Mouse (Mus musculus) lung, embryonic 16.5 days (tissue): ENCODE measurements around the gene Myo1e. TPM values are rescaled to one million over a fixed set of nuclear protein-coding genes. Genes with fewer than 3 reads are reported as not detected.
A peak's percentile ranks its signal among the peaks of the same experiment; 100 is the strongest.

Source experiments
- ATAC-seq: fragments of 200-750 bp; cut with Nextera tagmentation; 2 replicates; pipeline ENCODE4 v1.8.0; 2017; ENCODE audit warnings: low read depth, mild to moderate bottlenecking, moderate library complexity
- H3K27ac ChIP-seq: fragments of 300-500 bp; sonication (generic); 2 replicates; pipeline ENCODE4 v1.5.1; 2014; ENCODE audit warnings: mild to moderate bottlenecking, control low read depth, low read length
- H3K27me3 ChIP-seq: fragments of 300-500 bp; sonication (generic); 2 replicates; pipeline ENCODE4 v1.6.1; 2014; ENCODE audit warnings: low read depth, low read length, mixed read lengths; ENCODE audit not compliant: control insufficient read depth, insufficient read depth
- H3K36me3 ChIP-seq: fragments of 300-500 bp; sonication (generic); 2 replicates; pipeline ENCODE4 v1.6.1; 2014; ENCODE audit warnings: low read length; ENCODE audit not compliant: control insufficient read depth, insufficient read depth
- H3K4me1 ChIP-seq: fragments of 300-500 bp; sonication (generic); replicated peaks from 2 replicates; pipeline ENCODE4 v1.6.1; 2014; ENCODE audit warnings: low read length, mixed read lengths; ENCODE audit not compliant: control insufficient read depth, insufficient read depth
- H3K4me2 ChIP-seq: fragments of 300-500 bp; sonication (generic); 2 replicates; pipeline ENCODE4 v1.6.1; 2014; ENCODE audit warnings: low read depth, low read length, control low read depth
- H3K4me3 ChIP-seq: fragments of 300-500 bp; sonication (generic); 2 replicates; pipeline ENCODE4 v1.5.1; 2014; ENCODE audit warnings: mild to moderate bottlenecking, low read length, control low read depth
- H3K9ac ChIP-seq: fragments of 300-500 bp; sonication (generic); 2 replicates; pipeline ENCODE4 v1.6.1; 2014; ENCODE audit warnings: low read length, control low read depth
- H3K9me3 ChIP-seq: fragments of 300-500 bp; sonication (generic); 2 replicates; pipeline ENCODE4 v1.6.1; 2016; ENCODE audit warnings: low read length; ENCODE audit not compliant: control insufficient read depth
- WGBS: fragments of 180-500 bp; shearing (Covaris S2); extraction: QIAGEN DNeasy Blood & Tissue Kit; methylation state at CpG from one replicate; pipeline ENCODE4 v1.1.7; 2014; 5-methylcytosine and 5-hydroxymethylcytosine counted together
- polyA plus RNA-seq: library from polyadenylated mRNA; unstranded; fragments of >200 nt; fragmentation: Nextera tagmentation; extraction: Ambion mirVana; gene quantifications from 2 replicates; pipeline ENCODE4 v1.2.1, GENCODE M21; 2015

Gene Myo1e
- polyA plus RNA-seq, 1 experiment from 2014 or later: 46.2 TPM

DNA sequence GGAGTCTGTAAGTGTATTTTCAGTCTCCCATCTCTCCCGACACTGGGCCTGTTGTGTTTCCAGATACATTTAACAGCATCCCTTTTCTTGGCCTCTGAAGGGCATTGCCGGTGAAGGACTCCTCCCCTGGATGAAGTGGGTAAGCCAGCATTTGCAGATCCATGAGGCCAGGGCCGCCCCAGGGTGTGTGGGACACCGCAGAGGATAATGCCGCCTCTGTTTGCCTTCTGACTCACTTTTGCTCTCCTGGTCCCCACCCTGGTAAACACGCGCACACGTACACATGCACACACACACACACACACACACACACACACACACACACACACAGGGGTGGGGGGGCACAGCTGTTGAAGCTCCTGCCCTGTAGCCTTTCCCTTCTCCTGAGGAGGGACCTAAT lies 74.3 kb downstream of the Myo1e start:
- H3K4me1 ChIP-seq: peaks cover 3% of the 10 kb centered on the region; the same call in 1 of the 2 replicates

DNA sequence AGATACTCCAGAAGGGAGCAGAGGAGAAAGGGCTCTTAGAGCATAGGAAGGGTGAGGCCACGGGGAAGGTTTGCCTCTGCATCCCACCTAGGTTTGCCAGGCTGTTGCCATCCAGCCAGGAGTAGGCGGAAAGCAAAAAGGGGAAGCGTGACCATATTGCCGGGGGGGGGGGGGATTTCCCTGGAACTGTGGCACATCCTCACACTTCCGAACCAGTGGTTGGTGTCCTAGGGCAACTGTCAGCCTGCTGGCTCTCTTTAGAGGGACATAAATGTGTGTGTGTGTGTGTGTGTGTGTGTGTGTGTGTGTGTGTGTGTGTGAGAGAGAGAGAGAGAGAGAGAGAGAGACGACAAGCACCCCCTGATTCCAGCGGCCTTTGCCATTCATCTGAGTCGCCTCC lies 75.0 kb downstream of the Myo1e start:
- WGBS: 68% methylated on average over 7 of the region's 8 CpGs
- H3K9me3 ChIP-seq: no peaks in the 10 kb centered on the region

More for the DNA sequence above, 74.3 kb downstream of the Myo1e start:
- Histone ChIP-seq H3K27ac (no peak overlapping the region), H3K4me2 (no peak overlapping the region), H3K27me3 (no peaks in the 10 kb centered on the region), H3K9me3 (no peaks in the 10 kb centered on the region), H3K36me3 (no peaks in the 10 kb centered on the region), H3K4me3 (no peak overlapping the region), H3K9ac (no peak overlapping the region)
- ATAC-seq: no peak
- WGBS: 75% methylated on average over 8 of the region's 8 CpGs

DNA sequence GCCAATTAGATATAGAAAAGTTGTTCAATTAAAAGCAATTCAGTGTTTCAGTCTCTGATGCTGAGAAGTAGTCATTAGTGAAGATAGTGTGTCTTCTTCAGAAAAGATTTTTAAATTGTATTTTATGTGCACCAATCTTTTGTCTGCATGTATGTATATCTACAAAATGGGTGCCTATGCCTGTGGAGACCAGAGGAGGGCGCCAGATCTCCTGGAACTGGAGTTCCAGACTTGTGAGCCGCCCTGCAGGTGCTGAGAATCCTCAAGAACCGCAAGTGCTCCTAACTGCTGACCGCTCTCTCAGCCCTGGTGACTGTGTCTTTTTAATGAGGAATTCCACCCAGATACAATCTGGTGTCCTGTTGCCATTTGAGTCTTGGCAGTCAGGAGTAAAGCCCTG lies 76.0 kb downstream of the Myo1e start:
- Histone ChIP-seq H3K4me3 (no peak overlapping the region), H3K36me3 (no peaks in the 10 kb centered on the region; the same call in 1 of the 2 replicates), H3K9ac (no peak overlapping the region), H3K4me1 (0 out of 2 replicates have a peak, but pooled peaks cover 3% of the 10 kb centered on the region), H3K9me3 (no peaks in the 10 kb centered on the region), H3K27me3 (no peaks in the 10 kb centered on the region), H3K27ac (no peak overlapping the region), H3K4me2 (no peak overlapping the region)
- 88% methylated on average over 4 of the region's 4 CpGs for WGBS
- ATAC-seq: no peak

More for the DNA sequence above, 75.0 kb downstream of the Myo1e start:
- Histone ChIP-seq H3K4me2 (no peak overlapping the region), H3K4me3 (no peak overlapping the region), H3K36me3 (no peaks in the 10 kb centered on the region), H3K27me3 (no peaks in the 10 kb centered on the region), H3K4me1 (0 out of 2 replicates have a peak, but pooled peaks cover 3% of the 10 kb centered on the region), H3K9ac (no peak overlapping the region), H3K27ac (no peak overlapping the region)
- no peak for ATAC-seq

DNA sequence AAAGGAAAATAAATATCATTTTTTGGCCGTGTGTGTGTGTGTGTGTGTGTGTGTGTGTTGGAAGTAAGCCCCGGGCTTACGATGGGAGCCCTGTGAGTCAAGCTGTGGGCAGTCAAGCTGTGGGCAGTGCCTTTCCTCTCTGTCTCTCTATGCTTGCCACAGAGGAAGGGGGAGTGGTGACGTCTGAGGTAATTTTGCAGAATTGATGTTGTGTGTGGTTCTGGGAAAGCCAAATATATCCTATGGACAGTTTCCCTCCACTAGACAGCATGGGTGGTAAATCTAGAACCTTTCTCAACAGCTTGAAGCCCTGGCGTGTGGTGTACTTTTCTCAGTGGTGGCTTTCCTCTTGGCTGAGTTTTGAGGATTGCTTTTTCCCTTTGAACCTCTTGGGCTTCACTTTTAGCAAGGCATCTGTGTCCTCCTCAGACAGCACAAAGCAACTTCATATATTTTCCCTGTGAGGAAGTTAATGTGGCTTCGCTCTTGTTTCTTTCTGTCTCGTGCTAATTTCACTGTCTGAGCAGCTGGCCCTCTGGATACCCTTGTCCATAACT lies 77.5 kb downstream of the Myo1e start:
- 0 out of 2 replicates have a peak overlapping the region, but pooled peaks have one; percentile 11 for H3K27ac ChIP-seq
- no peak overlapping the region for H3K4me2 ChIP-seq
- 57% methylated on average over 7 of the region's 7 CpGs for WGBS
- no peaks in the 10 kb centered on the region; the same call in 1 of the 2 replicates for H3K36me3 ChIP-seq
- H3K9me3 ChIP-seq: no peaks in the 10 kb centered on the region
- peak; percentile 45; the same call in 1 of the 2 replicates for ATAC-seq
- H3K4me3 ChIP-seq: no peak overlapping the region
- H3K9ac ChIP-seq: no peak overlapping the region
- no peaks in the 10 kb centered on the region for H3K27me3 ChIP-seq
- 0 out of 2 replicates have a peak, but pooled peaks cover 3% of the 10 kb centered on the region for H3K4me1 ChIP-seq

DNA sequence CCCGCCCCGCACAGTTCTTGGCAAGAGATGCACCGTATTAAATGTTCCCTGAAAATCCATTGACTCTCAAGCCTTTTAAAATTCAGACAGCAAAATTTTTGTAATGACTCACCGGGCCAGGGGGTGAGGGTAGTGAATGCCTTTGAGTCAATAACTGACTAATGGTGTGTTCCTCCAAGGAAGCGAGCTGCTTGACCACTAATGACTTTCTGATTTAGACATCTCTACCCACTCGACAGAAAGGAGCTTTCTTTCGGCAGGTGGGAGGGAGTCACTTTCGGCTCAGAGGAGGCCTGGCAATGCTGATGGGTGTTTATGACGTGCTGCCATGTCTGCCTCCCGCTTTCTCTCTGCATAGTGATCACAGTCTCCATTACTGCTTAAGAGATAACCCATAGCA lies 83.6 kb downstream of the Myo1e start:
- H3K27ac ChIP-seq: no peak overlapping the region
- no peak overlapping the region for H3K4me3 ChIP-seq
- peaks cover 3% of the 10 kb centered on the region for H3K36me3 ChIP-seq
- H3K27me3 ChIP-seq: no peaks in the 10 kb centered on the region
- no peak overlapping the region for H3K4me2 ChIP-seq
- H3K9ac ChIP-seq: no peak overlapping the region
- H3K4me1 ChIP-seq: no peaks in the 10 kb centered on the region
- no peak for ATAC-seq
- WGBS: 57% methylated on average over 10 of the region's 10 CpGs
- no peaks in the 10 kb centered on the region for H3K9me3 ChIP-seq

DNA sequence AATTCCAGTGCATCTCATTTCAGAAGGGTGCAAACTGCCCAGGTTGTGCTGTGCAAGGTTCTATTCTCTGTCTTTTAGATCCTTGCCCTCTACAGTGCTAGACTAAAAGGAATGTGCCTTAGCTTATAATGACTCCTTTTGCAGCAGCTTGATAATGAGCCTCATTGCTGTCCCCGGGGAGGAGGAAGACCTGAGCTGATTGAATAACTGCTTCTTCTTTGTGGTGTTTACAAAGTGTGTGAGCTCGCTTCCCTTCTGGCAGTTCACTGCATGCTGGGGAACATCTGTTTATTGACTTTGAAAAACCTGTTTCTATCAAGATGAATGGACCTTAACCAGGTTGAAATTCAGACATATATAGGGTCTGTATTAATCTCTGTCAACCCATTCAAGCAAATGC lies 89.8 kb downstream of the Myo1e start:
- WGBS: 26% methylated on average over 2 of the region's 2 CpGs
- no peak for ATAC-seq

DNA sequence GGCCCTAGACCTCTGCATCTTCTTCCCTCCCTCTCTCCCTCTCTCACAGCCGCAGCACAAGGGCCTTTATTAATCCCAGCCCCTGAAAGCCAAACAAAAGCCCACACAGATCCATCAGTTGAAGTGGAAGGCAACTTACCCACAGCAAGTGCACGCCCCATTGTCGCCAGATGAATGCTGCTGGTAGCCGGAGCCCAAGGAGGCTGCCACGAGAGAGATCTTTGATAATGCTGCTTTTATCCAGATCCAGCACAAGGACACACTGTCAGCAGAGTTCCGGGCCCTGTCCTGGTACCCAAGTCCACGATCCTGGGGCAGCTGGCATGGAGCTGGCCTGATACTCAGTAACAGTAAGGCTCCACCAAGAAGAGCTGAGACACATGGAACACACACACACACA lies 91.1 kb downstream of the Myo1e start:
- Histone ChIP-seq H3K9me3 (peaks cover 2% of the 10 kb centered on the region; the same call in 1 of the 2 replicates), H3K27me3 (no peaks in the 10 kb centered on the region), H3K36me3 (peaks cover 17% of the 10 kb centered on the region), H3K4me3 (no peak overlapping the region), H3K4me2 (no peak overlapping the region), H3K9ac (no peak overlapping the region), H3K4me1 (no peaks in the 10 kb centered on the region), H3K27ac (no peak overlapping the region)
- no peak for ATAC-seq
- WGBS: 62% methylated on average over 7 of the region's 7 CpGs

More for the DNA sequence above, 89.8 kb downstream of the Myo1e start:
- Histone ChIP-seq H3K4me2 (no peak overlapping the region), H3K9ac (no peak overlapping the region), H3K27ac (no peak overlapping the region), H3K36me3 (peaks cover 13% of the 10 kb centered on the region), H3K27me3 (no peaks in the 10 kb centered on the region), H3K9me3 (peaks cover 2% of the 10 kb centered on the region; the same call in 1 of the 2 replicates), H3K4me3 (no peak overlapping the region), H3K4me1 (no peaks in the 10 kb centered on the region)

DNA sequence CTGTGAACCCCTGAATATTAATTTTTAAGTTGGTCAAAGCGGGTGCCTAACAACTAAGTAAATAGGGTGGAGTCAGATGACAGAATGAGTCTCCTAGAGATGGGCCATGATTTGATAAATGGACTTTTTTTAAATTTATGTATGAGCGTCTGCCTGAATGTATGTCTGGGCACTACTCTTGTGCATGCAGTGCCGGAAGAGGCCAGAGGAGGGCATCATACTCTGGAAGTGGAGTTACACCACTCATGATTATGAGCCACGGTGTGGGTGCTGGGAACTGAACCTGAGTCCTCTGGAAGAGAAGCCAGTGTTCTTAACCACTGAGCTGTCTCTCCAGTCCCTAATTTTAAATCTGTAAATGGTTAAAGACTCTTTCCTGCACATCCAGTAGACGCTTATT lies 93.6 kb downstream of the Myo1e start:
- peaks cover 17% of the 10 kb centered on the region for H3K36me3 ChIP-seq
- ATAC-seq: no peak
- no peak overlapping the region for H3K9ac ChIP-seq
- H3K4me2 ChIP-seq: no peak overlapping the region
- 90% methylated on average over 5 of the region's 5 CpGs for WGBS
- H3K4me1 ChIP-seq: no peaks in the 10 kb centered on the region
- H3K27me3 ChIP-seq: no peaks in the 10 kb centered on the region
- no peak overlapping the region for H3K27ac ChIP-seq
- H3K9me3 ChIP-seq: peaks cover 2% of the 10 kb centered on the region; the same call in 1 of the 2 replicates
- H3K4me3 ChIP-seq: no peak overlapping the region

DNA sequence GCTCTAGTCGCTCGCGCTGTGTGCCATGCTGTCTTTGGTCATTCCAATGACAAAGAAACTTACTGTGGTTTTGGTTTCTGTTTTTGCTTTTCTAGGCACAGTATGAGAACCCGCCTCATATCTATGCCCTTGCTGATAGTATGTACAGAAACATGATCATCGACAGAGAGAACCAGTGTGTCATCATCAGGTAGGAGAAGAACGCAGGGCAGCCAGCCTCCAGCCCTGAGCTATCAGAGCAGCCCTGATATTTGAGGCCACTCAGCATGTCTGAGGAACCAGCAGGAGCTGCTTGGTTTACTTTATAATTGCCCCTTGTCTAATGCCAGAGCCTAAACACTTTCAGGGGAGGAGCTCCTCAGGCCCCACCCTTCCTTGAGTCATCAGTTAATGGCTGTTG lies 94.4 kb downstream of the Myo1e start:
- 88% methylated on average over 6 of the region's 6 CpGs for WGBS
- H3K36me3 ChIP-seq: peaks cover 17% of the 10 kb centered on the region
- no peaks in the 10 kb centered on the region for H3K4me1 ChIP-seq
- ATAC-seq: no peak
- no peak overlapping the region for H3K4me2 ChIP-seq
- no peak overlapping the region for H3K4me3 ChIP-seq
- H3K9ac ChIP-seq: no peak overlapping the region
- H3K9me3 ChIP-seq: peaks cover 2% of the 10 kb centered on the region; the same call in 1 of the 2 replicates
- no peak overlapping the region for H3K27ac ChIP-seq
- no peaks in the 10 kb centered on the region for H3K27me3 ChIP-seq
